Mouse (Mus musculus): ENCODE results near the gene Mafg.

- TF ChIP-seq CTCF (IDR thresholded peaks at IDR 0.05; ENCODE audit: extremely low read depth, insufficient read depth, insufficient read length, insufficient replicate concordance) = no peak
- TF ChIP-seq POLR2A (IDR thresholded peaks at IDR 0.05; ENCODE audit: low read depth, low read length) = peak; percentile 49; the same call in 1 of the 2 replicates
These were observed 39.5 kb upstream of the Mafg start, which contains the start of gene Aspscr1 for GRCm38 (mm10) chr11:120672687-120673593.

Data from spleen, adult 2 months (tissue).